Mouse (Mus musculus): ENCODE measurements around the gene Fam53b.

DNA sequence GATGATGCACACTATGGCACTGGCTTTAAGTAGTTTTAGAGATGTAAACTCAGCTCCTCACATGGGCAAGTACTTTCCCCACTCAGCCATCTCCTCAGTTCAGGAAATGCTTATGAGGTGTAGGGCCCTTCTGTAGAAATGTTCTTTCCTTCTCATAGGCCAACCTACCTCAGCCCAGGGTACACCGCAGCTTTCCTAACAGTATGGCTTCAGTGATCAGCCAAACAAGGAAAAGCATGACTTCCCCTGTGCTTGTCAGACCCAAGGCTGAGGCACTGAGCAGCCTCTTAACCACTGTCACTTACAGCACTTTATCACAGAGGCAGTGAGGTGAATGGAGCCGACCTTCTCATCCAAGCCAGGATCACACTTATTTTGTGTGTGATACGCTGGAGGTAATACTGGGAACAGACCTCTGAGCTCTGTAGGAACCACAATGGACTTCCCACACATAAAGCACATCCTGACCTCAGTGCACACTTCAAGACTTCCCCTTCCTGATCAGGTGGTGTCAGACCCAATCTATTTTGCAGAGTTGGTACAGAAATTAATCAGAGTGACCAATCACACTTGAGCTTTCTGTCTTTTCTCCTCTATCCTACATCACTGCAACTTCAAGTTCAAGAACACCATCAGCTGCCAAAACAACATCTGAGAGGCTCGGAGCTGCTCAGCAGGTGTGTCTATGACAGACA lies 26.0 kb downstream of the Fam53b start:
- TF ChIP-seq CTCF (IDR thresholded peaks at IDR 0.05; ENCODE audit: low read depth) (no peak), EP300 (IDR thresholded peaks at IDR 0.05; ENCODE audit: low read depth) (no peak)
